Mouse (Mus musculus): ENCODE measurements around the gene Elf2. TPM values are rescaled to one million over a fixed set of nuclear protein-coding genes. Genes with fewer than 3 reads are reported as not detected.
"Not testable (repeated sequence)": the region's sequence is repeated elsewhere in the genome, so short reads cannot be mapped to it uniquely, and the experiment has no call there.

The Elf2 gene
- polyA plus RNA-seq, 1 experiment from 2014 or later: 21.8 TPM

DNA sequence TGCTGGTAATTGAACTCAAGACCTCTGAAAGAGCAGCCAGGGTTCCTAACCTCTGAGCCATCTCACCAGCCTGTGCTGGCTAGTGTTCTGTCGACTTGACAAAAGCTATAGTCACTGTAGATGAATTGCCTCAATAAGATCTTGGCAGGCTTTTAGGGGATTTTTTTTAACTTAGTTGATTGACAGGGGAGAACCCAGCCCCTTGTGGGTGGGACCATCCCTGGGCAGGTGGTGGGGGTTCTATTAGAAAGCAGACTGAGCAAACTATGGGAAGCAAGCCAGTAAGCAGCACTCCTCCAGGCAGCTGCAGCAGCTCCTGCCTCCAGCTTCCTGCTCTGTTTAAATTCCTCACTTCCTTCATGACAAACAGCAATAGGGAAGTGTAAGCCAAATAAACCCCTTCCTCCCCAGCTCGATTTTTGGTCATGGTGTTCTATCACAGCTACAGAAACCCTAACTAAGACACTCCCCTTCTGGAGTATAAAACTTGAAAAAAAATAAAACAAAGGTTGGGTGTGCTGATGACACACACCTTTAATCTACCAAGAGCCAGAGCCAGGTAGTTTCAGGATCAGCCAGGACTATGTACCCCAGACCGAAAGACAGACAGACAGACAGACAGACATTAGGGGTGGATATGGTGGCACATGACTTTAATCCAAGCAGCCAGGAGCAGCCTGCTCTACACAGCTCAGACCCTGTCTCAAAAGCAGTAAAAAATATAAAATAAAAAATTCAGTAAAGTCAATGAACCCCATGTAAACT is 13.6 kb downstream of the Elf2 start:
- peaks cover 61% of the 10 kb centered on the region for H3K36me3 ChIP-seq
- no peaks in the 10 kb centered on the region for H3K27me3 ChIP-seq (replicated peaks)
- H3K4me1 ChIP-seq: peaks cover 15% of the 10 kb centered on the region
- H3K9me3 ChIP-seq (replicated peaks): peaks cover 13% of the 10 kb centered on the region; the same call in 1 of the 2 replicates
- peak; percentile 35; the same call in 1 of the 2 replicates for ATAC-seq
- H3K4me3 ChIP-seq: no peak overlapping the region
- H3K27ac ChIP-seq: no peak overlapping the region
- no peak overlapping the region for H3K9ac ChIP-seq
- H3K4me2 ChIP-seq: no peak overlapping the region
- 60% methylated on average over 3 of the region's 3 CpGs for WGBS (ENCODE audit: insufficient replicate concordance)

DNA sequence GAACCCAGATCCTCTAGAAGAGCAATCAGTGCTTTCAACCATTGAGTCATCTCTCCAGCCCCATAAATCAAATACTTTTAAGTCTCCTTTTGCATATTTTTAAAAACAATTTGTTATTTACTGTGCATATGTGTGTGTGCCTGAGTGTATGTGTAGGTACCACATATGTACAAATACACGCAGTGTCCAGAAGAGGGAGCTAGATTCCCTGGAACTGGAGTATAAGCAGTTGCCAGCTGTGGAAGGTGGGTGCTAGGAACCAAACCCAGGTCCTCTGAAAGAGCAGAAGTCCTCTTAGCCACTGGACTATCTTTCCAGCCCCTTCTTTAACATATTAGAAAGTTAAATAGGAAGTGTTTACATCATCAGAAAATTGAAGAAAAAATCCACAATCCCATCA is 15.0 kb downstream of the Elf2 start:
- no peak overlapping the region for H3K9ac ChIP-seq
- H3K4me3 ChIP-seq: no peak overlapping the region
- H3K9me3 ChIP-seq (replicated peaks): peaks cover 13% of the 10 kb centered on the region; the same call in 1 of the 2 replicates
- H3K27ac ChIP-seq: no peak overlapping the region
- no peaks in the 10 kb centered on the region for H3K27me3 ChIP-seq (replicated peaks)
- no peak for ATAC-seq
- H3K36me3 ChIP-seq: peaks cover 66% of the 10 kb centered on the region
- H3K4me2 ChIP-seq: no peak overlapping the region
- WGBS (ENCODE audit: insufficient replicate concordance): 81% methylated on average over 1 of the region's 1 CpGs
- peaks cover 13% of the 10 kb centered on the region for H3K4me1 ChIP-seq

DNA sequence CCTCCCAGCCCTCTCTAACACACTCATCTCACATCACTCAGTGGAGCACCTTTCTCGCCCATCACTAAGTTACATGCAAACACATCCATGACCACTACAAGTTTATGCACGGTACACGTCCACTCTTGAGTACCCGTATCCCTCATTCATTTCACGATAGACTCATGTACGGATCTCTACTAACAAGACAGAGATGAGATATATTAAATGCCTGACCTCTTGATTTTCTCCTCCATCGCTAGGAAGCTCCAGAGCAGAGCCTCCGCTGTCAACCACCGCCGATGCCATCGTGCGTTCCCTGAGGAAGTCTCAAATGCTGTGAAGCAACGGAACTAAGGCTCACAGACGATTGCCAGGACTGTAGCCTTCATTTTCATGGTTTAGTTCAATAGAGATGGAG is 17.5 kb downstream of the Elf2 start:
- peaks cover 13% of the 10 kb centered on the region; the same call in 1 of the 2 replicates for H3K9me3 ChIP-seq (replicated peaks)
- 92% methylated on average over 14 of the region's 14 CpGs for WGBS (ENCODE audit: insufficient replicate concordance)

GRCm38 (mm10) chr3:51322326-51322725 is 18.1 kb downstream of the Elf2 start:
- no peak for ATAC-seq
- H3K4me2 ChIP-seq: no peak overlapping the region
- 84% methylated on average over 7 of the region's 7 CpGs for WGBS (ENCODE audit: insufficient replicate concordance)
- H3K4me3 ChIP-seq: no peak overlapping the region
- H3K27me3 ChIP-seq (replicated peaks): no peaks in the 10 kb centered on the region
- peaks cover 90% of the 10 kb centered on the region for H3K36me3 ChIP-seq
- H3K9me3 ChIP-seq (replicated peaks): peaks cover 13% of the 10 kb centered on the region; the same call in 1 of the 2 replicates
- H3K9ac ChIP-seq: no peak overlapping the region
- no peaks in the 10 kb centered on the region for H3K4me1 ChIP-seq
- no peak overlapping the region for H3K27ac ChIP-seq

More for the DNA sequence above, 17.5 kb downstream of the Elf2 start:
- no peak for ATAC-seq
- no peak overlapping the region for H3K27ac ChIP-seq
- no peaks in the 10 kb centered on the region for H3K4me1 ChIP-seq
- H3K4me3 ChIP-seq: no peak overlapping the region
- H3K36me3 ChIP-seq: peaks cover 86% of the 10 kb centered on the region
- H3K9ac ChIP-seq: no peak overlapping the region
- no peak overlapping the region for H3K4me2 ChIP-seq
- no peaks in the 10 kb centered on the region for H3K27me3 ChIP-seq (replicated peaks)

DNA sequence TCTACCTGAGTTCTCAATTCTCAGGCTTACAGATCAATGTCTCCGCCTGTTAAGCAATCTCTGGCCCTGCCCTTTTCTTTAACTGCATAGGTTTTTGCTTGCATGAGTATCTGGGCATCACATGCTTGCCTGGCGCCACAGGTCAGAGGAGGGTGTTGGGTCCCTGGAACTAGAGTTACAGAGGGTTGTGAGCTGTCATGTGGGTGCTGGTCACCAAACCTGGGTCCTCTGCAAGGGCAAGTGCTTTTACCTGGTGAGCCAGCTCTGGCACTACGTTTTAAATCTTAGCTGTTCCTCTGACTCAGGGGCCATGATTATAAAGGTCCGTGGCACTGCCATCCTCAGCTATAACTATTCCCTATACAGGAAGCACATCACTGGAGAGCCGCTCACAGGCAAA is 19.3 kb downstream of the Elf2 start:
- H3K4me3 ChIP-seq: no peak overlapping the region
- H3K4me2 ChIP-seq: no peak overlapping the region
- no peaks in the 10 kb centered on the region for H3K27me3 ChIP-seq (replicated peaks)
- peaks cover 91% of the 10 kb centered on the region for H3K36me3 ChIP-seq
- 86% methylated on average over 5 of the region's 5 CpGs for WGBS (ENCODE audit: insufficient replicate concordance)
- no peak overlapping the region for H3K9ac ChIP-seq
- H3K4me1 ChIP-seq: no peaks in the 10 kb centered on the region
- H3K9me3 ChIP-seq (replicated peaks): 0 out of 2 replicates have a peak, but pooled peaks cover 7% of the 10 kb centered on the region
- H3K27ac ChIP-seq: no peak overlapping the region
- ATAC-seq: no peak

- WGBS (ENCODE audit: insufficient replicate concordance): 86% methylated on average over 3 of the region's 3 CpGs
- not testable (repeated sequence) for H3K9ac ChIP-seq; H3K9me3 ChIP-seq (replicated peaks); H3K4me2 ChIP-seq; H3K4me1 ChIP-seq; H3K27ac ChIP-seq; H3K27me3 ChIP-seq (replicated peaks); ATAC-seq; H3K4me3 ChIP-seq
- H3K36me3 ChIP-seq: peaks cover 91% of the 10 kb centered on the region
Observed at GRCm38 (mm10) chr3:51318053-51318452, 22.4 kb downstream of the Elf2 start.

- H3K36me3 ChIP-seq: peaks cover 91% of the 10 kb centered on the region
- no peak overlapping the region for H3K27ac ChIP-seq
- H3K4me3 ChIP-seq: no peak overlapping the region
- no peak overlapping the region for H3K9ac ChIP-seq
- H3K4me2 ChIP-seq: no peak overlapping the region
- H3K27me3 ChIP-seq (replicated peaks): no peaks in the 10 kb centered on the region
- 79% methylated on average over 10 of the region's 10 CpGs for WGBS (ENCODE audit: insufficient replicate concordance)
- no peaks in the 10 kb centered on the region for H3K9me3 ChIP-seq (replicated peaks)
- no peak for ATAC-seq
- H3K4me1 ChIP-seq: peaks cover 1% of the 10 kb centered on the region; the same call in 1 of the 2 replicates
Observed at GRCm38 (mm10) chr3:51316876-51317275, 23.6 kb downstream of the Elf2 start.

DNA sequence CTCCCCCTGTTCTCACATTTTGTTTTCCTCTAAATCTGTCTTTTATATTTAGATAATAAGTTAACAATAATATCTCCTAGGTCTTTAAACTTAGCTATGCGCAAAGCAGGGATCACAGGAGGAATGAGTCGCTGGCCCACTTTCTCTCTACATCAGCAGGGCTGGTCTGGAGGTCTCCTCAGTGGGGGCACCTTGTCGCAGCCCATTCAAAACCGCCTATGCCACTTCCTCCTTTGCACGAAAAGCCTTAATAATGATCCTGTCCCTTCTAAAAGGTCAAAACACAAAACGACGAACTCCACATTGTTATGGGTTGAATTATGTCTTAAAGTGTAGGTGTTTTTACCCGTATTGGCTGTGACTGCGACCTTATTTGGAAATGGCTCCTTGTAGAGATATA is 28.8 kb downstream of the Elf2 start:
- 32% methylated on average over 9 of the region's 9 CpGs for WGBS (ENCODE audit: insufficient replicate concordance)
- Histone ChIP-seq H3K27ac (no peak overlapping the region), H3K36me3 (peaks cover 72% of the 10 kb centered on the region)

DNA sequence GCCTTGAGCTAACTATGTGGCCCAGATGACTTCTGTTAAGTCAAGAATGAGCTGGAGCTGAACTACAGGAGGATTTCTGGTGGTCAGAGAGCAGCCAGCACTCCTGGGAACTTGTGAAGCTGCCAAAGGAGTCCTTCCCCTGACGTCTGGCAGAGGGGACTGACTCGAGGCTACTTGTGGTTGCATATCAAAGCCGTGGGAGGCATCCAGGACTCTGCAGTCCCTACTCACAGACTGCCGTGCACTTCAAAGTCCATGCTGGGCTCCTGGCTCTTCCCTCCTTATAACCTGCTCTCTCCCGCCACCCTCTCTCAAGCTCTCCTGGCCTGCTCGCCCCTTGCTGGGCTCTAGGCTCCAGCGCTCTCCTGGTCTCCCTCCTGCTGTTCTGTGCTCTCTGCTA is 30.4 kb downstream of the Elf2 start:
- no peak overlapping the region for H3K27ac ChIP-seq

More for the DNA sequence above, 28.8 kb downstream of the Elf2 start:
- H3K9me3 ChIP-seq (replicated peaks): no peaks in the 10 kb centered on the region
- no peak overlapping the region for H3K4me2 ChIP-seq
- H3K27me3 ChIP-seq (replicated peaks): no peaks in the 10 kb centered on the region
- H3K4me3 ChIP-seq: no peak overlapping the region
- ATAC-seq: no peak
- H3K4me1 ChIP-seq: peaks cover 13% of the 10 kb centered on the region
- H3K9ac ChIP-seq: no peak overlapping the region

GRCm38 (mm10) chr3:51306621-51307020 is 33.8 kb downstream of the Elf2 start:
- Histone ChIP-seq H3K27me3 (replicated peaks) (no peaks in the 10 kb centered on the region), H3K27ac (no peak overlapping the region), H3K9me3 (replicated peaks) (no peaks in the 10 kb centered on the region), H3K9ac (no peak overlapping the region), H3K4me1 (peaks cover 10% of the 10 kb centered on the region), H3K4me3 (no peak overlapping the region), H3K36me3 (peaks cover 70% of the 10 kb centered on the region), H3K4me2 (no peak overlapping the region)
- ATAC-seq: no peak
- WGBS (ENCODE audit: insufficient replicate concordance): 51% methylated on average over 2 of the region's 2 CpGs

More for the DNA sequence above, 30.4 kb downstream of the Elf2 start:
- Histone ChIP-seq H3K9ac (no peak overlapping the region), H3K4me1 (peaks cover 13% of the 10 kb centered on the region), H3K9me3 (replicated peaks) (no peaks in the 10 kb centered on the region), H3K4me3 (no peak overlapping the region), H3K4me2 (no peak overlapping the region), H3K27me3 (replicated peaks) (no peaks in the 10 kb centered on the region), H3K36me3 (peaks cover 73% of the 10 kb centered on the region)
- 0 out of 2 replicates have a peak, but pooled peaks have one; percentile 24 for ATAC-seq
- WGBS (ENCODE audit: insufficient replicate concordance): 66% methylated on average over 7 of the region's 7 CpGs

DNA sequence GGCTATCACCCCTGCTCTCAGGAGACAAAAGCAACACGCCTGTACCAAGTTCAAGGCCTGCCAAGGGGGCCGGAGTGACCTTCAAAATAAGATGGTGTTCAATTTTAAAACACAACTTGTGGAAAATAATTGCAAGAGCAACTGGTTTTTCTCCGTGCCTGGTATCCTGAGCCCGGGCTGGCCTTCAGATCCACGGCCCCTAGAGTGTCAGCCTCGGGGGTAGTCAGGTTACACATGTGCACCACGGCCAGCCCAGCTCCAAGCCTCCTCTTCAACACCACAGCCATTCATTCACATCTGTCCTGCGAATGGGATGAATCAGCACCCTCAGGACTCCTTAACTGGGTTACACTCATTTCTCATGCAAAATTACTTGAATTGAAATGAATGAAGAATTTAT is 34.5 kb downstream of the Elf2 start:
- Histone ChIP-seq H3K27me3 (replicated peaks) (no peaks in the 10 kb centered on the region), H3K4me2 (no peak overlapping the region), H3K27ac (no peak overlapping the region), H3K36me3 (peaks cover 75% of the 10 kb centered on the region), H3K9me3 (replicated peaks) (no peaks in the 10 kb centered on the region), H3K4me1 (peaks cover 3% of the 10 kb centered on the region), H3K9ac (no peak overlapping the region), H3K4me3 (no peak overlapping the region)
- 87% methylated on average over 8 of the region's 8 CpGs for WGBS (ENCODE audit: insufficient replicate concordance)
- ATAC-seq: no peak

GRCm38 (mm10) chr3:51302971-51303476 is 37.4 kb downstream of the Elf2 start:
- no peak overlapping the region for H3K27ac ChIP-seq
- peaks cover 67% of the 10 kb centered on the region for H3K36me3 ChIP-seq
- no peaks in the 10 kb centered on the region; the same call in 1 of the 2 replicates for H3K4me1 ChIP-seq
- no peak for ATAC-seq
- no peak overlapping the region for H3K4me3 ChIP-seq
- no peak overlapping the region for H3K9ac ChIP-seq
- H3K4me2 ChIP-seq: no peak overlapping the region
- no peaks in the 10 kb centered on the region for H3K9me3 ChIP-seq (replicated peaks)
- 81% methylated on average over 3 of the region's 3 CpGs for WGBS (ENCODE audit: insufficient replicate concordance)
- H3K27me3 ChIP-seq (replicated peaks): no peaks in the 10 kb centered on the region
